Mouse (Mus musculus): ENCODE data around the gene Wipf1.

- TF ChIP-seq CTCF (IDR thresholded peaks at IDR 0.05; ENCODE audit: control insufficient read depth, insufficient read depth, insufficient read length) (no peak), USF1 (IDR thresholded peaks at IDR 0.05; ENCODE audit: low read depth) (no peak), MYOD1 (IDR thresholded peaks at IDR 0.05; ENCODE audit: control insufficient read depth, insufficient read length, low read depth) (no peak), FOSL1 (IDR thresholded peaks at IDR 0.05; ENCODE audit: insufficient read depth, low read length, poor library complexity, severe bottlenecking) (no peak)
Observed at GRCm38 (mm10) chr2:73456154-73456553, 73.4 kb downstream of the Wipf1 start.

Data from C2C12 (cell line).